Mouse (Mus musculus): ENCODE measurements around the gene Cpne9.

GRCm38 (mm10) chr6:113251921-113252320, 30.2 kb upstream of the Cpne9 start:
- TF ChIP-seq GATA1 (IDR thresholded peaks at IDR 0.05; ENCODE audit: borderline replicate concordance, low read length) (no peak), FLI1 (IDR thresholded peaks at IDR 0.05; ENCODE audit: low read length) (no peak)

All from megakaryocyte, embryonic 14.5 days (primary cell).